Mouse (Mus musculus) kidney, embryonic 15.5 days (tissue): Measurements from ENCODE around the gene Nepro. TPM values are rescaled to one million over a fixed set of nuclear protein-coding genes. Genes with fewer than 3 reads are reported as not detected.

ENCODE experiments used
- ATAC-seq: fragments of 200-750 bp; cut with Nextera tagmentation; replicated peaks from 2 replicates; pipeline ENCODE4 v1.8.0; 2017; ENCODE audit warnings: moderate TSS enrichment; ENCODE audit not compliant: low FRiP score
- H3K27ac ChIP-seq: fragments of 300-500 bp; sonication (generic); 2 replicates; pipeline ENCODE4 v1.5.1; 2015; ENCODE audit warnings: mild to moderate bottlenecking, inconsistent platforms
- H3K27me3 ChIP-seq: fragments of 300-500 bp; sonication (generic); 2 replicates; pipeline ENCODE4 v1.6.1; 2015; ENCODE audit warnings: inconsistent platforms
- H3K36me3 ChIP-seq: fragments of 300-500 bp; sonication (generic); 2 replicates; pipeline ENCODE4 v1.6.1; 2015; ENCODE audit warnings: inconsistent platforms
- H3K4me1 ChIP-seq: fragments of 300-500 bp; sonication (generic); 2 replicates; pipeline ENCODE4 v1.6.1; 2015; ENCODE audit warnings: inconsistent platforms
- H3K4me2 ChIP-seq: fragments of 300-500 bp; sonication (generic); 2 replicates; pipeline ENCODE4 v1.6.1; 2015; ENCODE audit warnings: moderate library complexity, mild to moderate bottlenecking, inconsistent platforms
- H3K4me3 ChIP-seq: fragments of 300-500 bp; sonication (generic); replicated peaks from 2 replicates; pipeline ENCODE4 v1.5.1; 2015; ENCODE audit warnings: mild to moderate bottlenecking, inconsistent platforms
- H3K9ac ChIP-seq: fragments of 300-500 bp; sonication (generic); 2 replicates; pipeline ENCODE4 v1.6.1; 2015; ENCODE audit warnings: mild to moderate bottlenecking, inconsistent platforms
- H3K9me3 ChIP-seq: fragments of 300-500 bp; sonication (generic); replicated peaks from 2 replicates; pipeline ENCODE4 v1.6.1; 2016; ENCODE audit warnings: inconsistent platforms
- WGBS: fragments of 180-500 bp; shearing (Covaris S2); methylation state at CpG from one replicate; pipeline ENCODE4 v1.1.7; 2015; ENCODE audit warnings: mixed read lengths; 5-methylcytosine and 5-hydroxymethylcytosine counted together
- polyA plus RNA-seq: library from polyadenylated mRNA; unstranded; fragments of >200 nt; fragmentation: Nextera tagmentation; extraction: Ambion mirVana; gene quantifications from 2 replicates; pipeline ENCODE4 v1.2.1, GENCODE M21; 2015

Nepro gene
- 10.5 and 11.3 TPM in 2 replicates for polyA plus RNA-seq

- Histone ChIP-seq H3K27ac (peak within 1 kb of the TSS; percentile 96), H3K36me3 (peaks cover 32% of the 10 kb centered on the region), H3K4me2 (peak within 1 kb of the TSS; percentile 80), H3K9me3 (no peaks in the 10 kb centered on the region), H3K4me3 (peak within 1 kb of the TSS; percentile 87), H3K9ac (peak within 1 kb of the TSS; percentile 91), H3K27me3 (no peaks in the 10 kb centered on the region), H3K4me1 (peaks cover 30% of the 10 kb centered on the region)
- ATAC-seq, result peak; percentile 98
- WGBS, result under 1% methylated on average over 63 of the region's 64 CpGs
Measured at GRCm38 (mm10) chr16:44724083-44724787, at the start of gene Nepro. Gene Nepro, plus strand, starts transcription at chr16:44724301.

- 94% methylated on average over 2 of the region's 2 CpGs for WGBS
- Histone ChIP-seq H3K4me3 (no peak overlapping the region), H3K9ac (no peak overlapping the region), H3K27ac (no peak overlapping the region), H3K9me3 (no peaks in the 10 kb centered on the region), H3K27me3 (no peaks in the 10 kb centered on the region), H3K4me1 (peaks cover 33% of the 10 kb centered on the region), H3K4me2 (no peak overlapping the region), H3K36me3 (no peaks in the 10 kb centered on the region)
- ATAC-seq, result no peak
Measured at GRCm38 (mm10) chr16:44676357-44676756, 47.7 kb upstream of the Nepro start.

GRCm38 (mm10) chr16:44679082-44679481 lies 45.0 kb upstream of the Nepro start:
- WGBS, result 27% methylated on average over 8 of the region's 8 CpGs
- H3K4me2 ChIP-seq, result peak overlapping the region; percentile 35

GRCm38 (mm10) chr16:44679503-44679971 lies 44.6 kb upstream of the Nepro start:
- Histone ChIP-seq H3K27me3 (no peaks in the 10 kb centered on the region), H3K4me2 (peak overlapping the region; percentile 35), H3K4me3 (no peak overlapping the region), H3K9me3 (no peaks in the 10 kb centered on the region), H3K4me1 (peaks cover 22% of the 10 kb centered on the region), H3K36me3 (no peaks in the 10 kb centered on the region), H3K9ac (no peak overlapping the region), H3K27ac (peak overlapping the region; percentile 64; the same call in 1 of the 2 replicates)
- WGBS, result 40% methylated on average over 8 of the region's 8 CpGs
- ATAC-seq, result peak; percentile 84

More at GRCm38 (mm10) chr16:44679082-44679481, 45.0 kb upstream of the Nepro start:
- Histone ChIP-seq H3K4me1 (peaks cover 17% of the 10 kb centered on the region), H3K36me3 (no peaks in the 10 kb centered on the region), H3K9ac (no peak overlapping the region), H3K4me3 (no peak overlapping the region), H3K27me3 (no peaks in the 10 kb centered on the region), H3K27ac (no peak overlapping the region), H3K9me3 (no peaks in the 10 kb centered on the region)
- ATAC-seq, result no peak; the same call in 1 of the 2 replicates

GRCm38 (mm10) chr16:44680756-44681498 lies 43.2 kb upstream of the Nepro start:
- H3K9ac ChIP-seq, result no peak overlapping the region
- 73% methylated on average over 9 of the region's 9 CpGs for WGBS
- peak overlapping the region; percentile 64 for H3K27ac ChIP-seq
- H3K27me3 ChIP-seq, result no peaks in the 10 kb centered on the region
- no peaks in the 10 kb centered on the region for H3K9me3 ChIP-seq
- H3K4me1 ChIP-seq, result peaks cover 28% of the 10 kb centered on the region
- no peak for ATAC-seq
- no peak overlapping the region for H3K4me3 ChIP-seq
- no peaks in the 10 kb centered on the region for H3K36me3 ChIP-seq
- H3K4me2 ChIP-seq, result no peak overlapping the region

GRCm38 (mm10) chr16:44684646-44685045 lies 39.5 kb upstream of the Nepro start:
- H3K9ac ChIP-seq, result no peak overlapping the region
- WGBS, result 60% methylated on average over 7 of the region's 7 CpGs
- ATAC-seq, result no peak
- no peak overlapping the region; the same call in 1 of the 2 replicates for H3K27ac ChIP-seq
- H3K36me3 ChIP-seq, result no peaks in the 10 kb centered on the region
- peaks cover 41% of the 10 kb centered on the region for H3K4me1 ChIP-seq
- H3K4me2 ChIP-seq, result no peak overlapping the region
- no peaks in the 10 kb centered on the region for H3K9me3 ChIP-seq
- no peak overlapping the region for H3K4me3 ChIP-seq
- no peaks in the 10 kb centered on the region for H3K27me3 ChIP-seq

GRCm38 (mm10) chr16:44685401-44685800 lies 38.7 kb upstream of the Nepro start:
- Histone ChIP-seq H3K27ac (no peak overlapping the region), H3K27me3 (no peaks in the 10 kb centered on the region), H3K4me2 (no peak overlapping the region), H3K36me3 (no peaks in the 10 kb centered on the region), H3K4me1 (peaks cover 37% of the 10 kb centered on the region), H3K4me3 (no peak overlapping the region), H3K9me3 (no peaks in the 10 kb centered on the region), H3K9ac (no peak overlapping the region)
- ATAC-seq, result no peak
- WGBS, result 61% methylated on average over 7 of the region's 7 CpGs

GRCm38 (mm10) chr16:44686991-44687718 lies 36.9 kb upstream of the Nepro start:
- H3K4me2 ChIP-seq, result peak overlapping the region; percentile 50
- no peaks in the 10 kb centered on the region for H3K9me3 ChIP-seq
- H3K9ac ChIP-seq, result no peak overlapping the region
- peak; percentile 73 for ATAC-seq
- no peaks in the 10 kb centered on the region for H3K36me3 ChIP-seq
- peak overlapping the region; percentile 81 for H3K27ac ChIP-seq
- WGBS, result 56% methylated on average over 20 of the region's 20 CpGs
- H3K4me3 ChIP-seq, result peak overlapping the region; percentile 22; the same call in 1 of the 2 replicates
- no peaks in the 10 kb centered on the region for H3K27me3 ChIP-seq
- peaks cover 42% of the 10 kb centered on the region for H3K4me1 ChIP-seq

- 3% methylated on average over 18 of the region's 18 CpGs for WGBS
- no peaks in the 10 kb centered on the region for H3K36me3 ChIP-seq
- H3K9me3 ChIP-seq, result no peaks in the 10 kb centered on the region
- peak overlapping the region; percentile 50 for H3K4me2 ChIP-seq
- H3K9ac ChIP-seq, result no peak overlapping the region
- peak overlapping the region; percentile 22 for H3K4me3 ChIP-seq
- H3K27me3 ChIP-seq, result no peaks in the 10 kb centered on the region
- peak overlapping the region; percentile 81 for H3K27ac ChIP-seq
- ATAC-seq, result peak; percentile 20
- peaks cover 42% of the 10 kb centered on the region for H3K4me1 ChIP-seq
Measured at GRCm38 (mm10) chr16:44687719-44688420, 36.2 kb upstream of the Nepro start.

- peak overlapping the region; percentile 81 for H3K27ac ChIP-seq
- no peak overlapping the region for H3K9ac ChIP-seq
Measured at GRCm38 (mm10) chr16:44688507-44688906, 35.6 kb upstream of the Nepro start.

GRCm38 (mm10) chr16:44690501-44690900 lies 33.6 kb upstream of the Nepro start:
- no peak overlapping the region for H3K4me2 ChIP-seq
- no peak overlapping the region for H3K9ac ChIP-seq
- H3K9me3 ChIP-seq, result no peaks in the 10 kb centered on the region
- 85% methylated on average over 2 of the region's 2 CpGs for WGBS
- H3K36me3 ChIP-seq, result no peaks in the 10 kb centered on the region
- H3K4me1 ChIP-seq, result peaks cover 34% of the 10 kb centered on the region
- no peak for ATAC-seq
- H3K27ac ChIP-seq, result no peak overlapping the region
- H3K27me3 ChIP-seq, result no peaks in the 10 kb centered on the region
- no peak overlapping the region for H3K4me3 ChIP-seq

More at GRCm38 (mm10) chr16:44688507-44688906, 35.6 kb upstream of the Nepro start:
- WGBS, result 6% methylated on average over 4 of the region's 4 CpGs
- no peaks in the 10 kb centered on the region for H3K9me3 ChIP-seq
- peak overlapping the region; percentile 22; the same call in 1 of the 2 replicates for H3K4me3 ChIP-seq
- ATAC-seq, result peak; percentile 59; the same call in 1 of the 2 replicates
- H3K36me3 ChIP-seq, result no peaks in the 10 kb centered on the region
- peak overlapping the region; percentile 50 for H3K4me2 ChIP-seq
- H3K27me3 ChIP-seq, result no peaks in the 10 kb centered on the region
- H3K4me1 ChIP-seq, result peaks cover 42% of the 10 kb centered on the region
